Mouse (Mus musculus) urinary bladder, postnatal 36 days (tissue): ENCODE measurements around the gene Sfmbt2.

Source experiments
- DNase-seq, 2 experiments: peaks; one replicate each; pipeline ENCODE4 v3.0.0; 2022; ENCODE audit warnings: low spot score in 2 of 2, mixed read lengths in 1 of 2

Sfmbt2 gene

DNA sequence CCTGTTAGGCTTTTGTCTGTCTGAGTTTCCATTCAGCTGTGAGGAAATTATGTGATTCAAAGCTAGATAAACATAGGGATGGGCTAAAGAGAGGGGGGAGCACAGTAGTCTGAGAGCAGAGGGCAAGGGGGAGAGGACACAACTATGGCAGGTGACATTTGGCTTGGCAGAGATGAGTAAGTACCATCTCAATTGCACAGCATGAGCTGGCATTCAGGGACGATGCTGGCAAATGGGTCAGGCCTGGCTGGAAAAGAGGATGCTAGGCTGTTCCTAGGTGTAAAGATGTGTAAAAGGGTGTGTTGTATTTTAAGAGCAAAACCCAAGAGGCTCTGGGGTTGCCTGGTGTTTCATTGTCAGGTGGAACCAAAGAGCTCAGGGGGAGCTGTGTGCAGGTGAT, 188.5 kb downstream of the Sfmbt2 start:
- no peak for DNase-seq

DNA sequence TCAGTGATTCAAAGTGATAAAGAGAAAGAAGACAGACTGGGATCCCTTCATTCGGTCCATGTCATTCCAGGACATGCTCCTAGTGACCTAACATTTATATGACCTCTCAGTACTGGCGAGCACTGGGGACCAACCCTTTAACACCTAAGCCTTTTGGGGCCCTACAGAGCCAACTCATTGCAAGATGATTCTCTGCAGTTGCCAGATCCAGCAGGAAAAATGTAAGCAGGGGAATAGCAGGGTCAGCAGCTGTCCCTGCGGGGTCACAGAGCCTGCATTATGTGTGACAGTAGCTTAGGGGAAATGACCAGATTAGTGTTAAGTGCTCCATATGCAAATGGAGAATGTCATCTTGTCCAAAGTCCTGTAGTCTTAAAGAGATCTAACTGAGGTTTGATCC, 195.2 kb downstream of the Sfmbt2 start:
- DNase-seq: no peak

DNA sequence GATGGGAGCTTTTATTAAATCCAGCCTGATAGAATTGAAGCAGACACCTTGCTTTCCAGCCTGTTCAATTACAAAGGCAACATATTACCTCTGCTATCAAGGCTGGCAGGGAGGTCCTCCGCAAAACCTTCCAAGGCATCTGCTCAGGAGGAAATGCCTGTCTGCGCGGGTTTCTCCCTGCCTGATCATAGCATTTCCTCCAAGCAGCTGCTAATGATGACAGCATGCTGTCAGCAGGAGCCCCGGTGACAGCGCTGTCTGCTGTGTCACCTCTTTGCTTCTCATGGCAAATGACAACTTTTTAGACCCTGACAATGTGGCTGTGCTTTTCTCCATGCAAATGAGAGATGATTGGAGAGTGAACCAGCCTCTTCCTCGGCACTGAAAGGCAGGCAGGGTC, 199.1 kb downstream of the Sfmbt2 start:
- DNase-seq: no peak

DNA sequence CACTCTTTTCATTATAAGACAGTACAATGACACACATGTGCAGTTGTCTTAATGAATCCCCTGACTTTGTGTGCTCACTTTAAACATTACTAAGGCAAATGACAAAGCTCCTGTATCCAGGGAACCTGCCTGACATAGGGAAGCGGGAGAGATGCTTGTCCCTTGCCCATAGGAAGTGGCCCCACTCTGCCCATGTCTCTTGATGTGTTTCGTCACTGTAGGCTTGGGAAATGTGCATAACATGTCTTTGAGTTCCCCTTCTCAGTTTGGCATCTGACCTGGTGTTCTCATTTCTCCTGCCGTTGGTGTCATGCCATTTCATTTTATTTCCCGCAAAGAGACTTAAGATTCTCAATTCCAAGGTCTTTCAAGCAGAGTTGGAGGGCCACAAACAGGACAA, 202.0 kb downstream of the Sfmbt2 start:
- DNase-seq: no peak

DNA sequence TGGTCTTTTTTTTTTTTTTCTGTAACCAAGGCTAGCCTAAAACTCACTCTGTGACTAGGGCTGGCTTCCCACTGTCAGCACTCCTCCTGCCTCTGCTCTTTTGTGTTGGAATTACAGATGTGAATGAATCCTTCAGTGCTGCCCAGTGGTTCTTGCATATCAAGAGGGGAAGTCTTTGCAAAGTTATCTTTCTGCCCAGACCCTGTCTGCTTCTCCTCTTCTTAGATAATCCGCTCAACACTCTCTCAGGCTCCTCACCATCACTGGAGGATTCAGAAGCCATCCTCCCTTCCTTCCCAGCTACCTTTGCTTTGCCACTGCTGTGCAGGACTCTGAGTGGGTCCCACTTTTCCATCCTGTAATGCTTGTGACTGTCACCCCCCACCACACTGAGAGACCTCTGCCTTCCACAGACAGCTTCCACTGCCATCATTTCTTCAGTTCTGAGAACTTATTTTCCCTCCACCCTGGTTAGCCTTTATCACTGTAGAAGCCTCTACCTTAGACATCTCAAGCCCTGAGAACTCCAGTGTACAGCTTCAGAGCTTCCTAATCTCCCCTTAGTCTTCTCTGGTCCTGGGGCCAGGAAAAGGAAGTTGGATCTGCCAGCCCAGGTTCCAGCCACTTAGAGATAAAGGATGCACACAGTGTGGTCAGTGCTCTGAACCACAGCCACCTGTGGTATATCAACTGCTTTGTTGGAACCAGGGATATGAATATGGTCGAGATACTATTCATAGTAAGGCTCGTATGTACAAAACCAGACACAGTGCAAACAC, 205.8 kb downstream of the Sfmbt2 start:
- DNase-seq: no peak

DNA sequence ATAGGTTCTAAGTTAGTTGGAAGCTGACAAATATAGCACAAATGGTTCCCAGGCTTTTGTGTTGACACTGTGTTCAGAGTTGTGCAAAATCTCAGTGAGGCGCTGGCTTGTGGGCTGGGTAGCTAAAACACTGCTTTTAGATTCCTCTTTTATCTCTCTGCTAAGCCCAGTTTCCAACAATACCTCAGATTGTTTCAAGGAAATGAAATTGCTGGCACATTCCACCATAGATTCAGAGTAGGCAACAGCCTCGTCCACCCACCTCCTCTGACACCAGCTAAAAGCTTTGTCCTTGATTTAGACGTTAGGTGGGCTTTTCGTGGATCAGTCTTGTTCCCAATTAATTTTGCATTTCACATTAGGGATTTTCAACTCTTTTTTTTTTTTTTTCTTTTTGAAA, 212.4 kb downstream of the Sfmbt2 start:
- no peak for DNase-seq

DNA sequence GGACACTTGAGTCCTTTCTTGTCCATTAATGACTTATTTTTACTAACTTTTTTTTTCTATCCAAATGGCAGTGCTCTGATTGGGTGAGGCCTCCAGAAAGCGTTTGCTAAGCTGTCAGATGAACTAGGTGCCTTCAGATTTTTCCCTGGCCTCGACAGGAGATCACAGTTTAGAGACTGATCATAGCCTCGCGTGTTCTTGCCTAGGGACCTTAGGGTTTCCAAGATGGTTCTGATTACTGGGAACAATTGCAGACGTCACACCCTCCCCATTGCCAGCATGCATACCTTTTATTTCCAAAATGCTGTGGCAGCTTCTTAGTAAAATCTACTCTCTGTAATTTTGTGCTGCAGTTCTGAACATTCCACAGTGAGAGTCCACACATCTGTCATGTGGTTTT, 212.8 kb downstream of the Sfmbt2 start:
- no peak for DNase-seq

DNA sequence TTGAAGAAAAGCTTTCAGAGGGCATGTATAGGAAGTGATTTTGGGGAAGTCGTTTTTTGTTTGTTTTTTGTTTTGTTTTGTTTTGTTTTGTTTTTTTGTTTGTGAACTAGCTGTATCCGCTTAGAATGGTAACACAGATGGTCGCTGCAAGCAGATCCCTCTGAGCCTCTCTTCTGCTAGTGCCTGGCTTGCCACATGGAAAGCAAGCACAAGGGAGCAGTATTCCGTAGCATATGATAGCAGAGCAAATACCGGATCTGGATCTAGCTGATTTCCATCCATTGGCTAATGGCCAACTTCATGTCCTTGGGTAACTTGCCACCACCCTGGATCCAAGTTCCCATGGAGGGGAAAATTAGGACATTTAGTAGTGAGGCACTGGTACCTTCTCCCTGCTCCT, 221.0 kb downstream of the Sfmbt2 start:
- no peak for DNase-seq

DNA sequence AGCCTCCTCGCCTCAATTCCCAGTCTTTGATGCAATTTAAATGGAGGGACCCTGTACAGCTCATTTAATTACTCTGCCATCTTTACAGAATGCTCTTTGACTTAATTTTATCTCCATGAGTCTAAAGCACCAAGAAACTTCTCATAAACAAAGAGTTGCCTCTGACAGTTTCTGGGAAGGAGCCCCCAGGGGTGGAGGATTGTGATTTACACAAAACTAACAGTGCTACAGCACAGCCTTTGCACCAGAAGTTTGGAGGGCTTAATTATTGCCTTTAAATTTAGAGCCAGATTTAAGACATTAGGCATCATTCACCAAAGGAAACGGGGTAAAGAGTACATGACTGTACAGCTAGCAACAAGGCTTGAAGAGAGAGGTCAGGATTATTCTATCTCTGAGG, 245.2 kb downstream of the Sfmbt2 start:
- no peak for DNase-seq
